Mouse (Mus musculus) myocyte (in vitro differentiated cells): Measurements from ENCODE around the gene Fbxl19. TPM values are rescaled to one million over a fixed set of nuclear protein-coding genes. Genes with fewer than 3 reads are reported as not detected.

ENCODE experiments used
- H3K27me3 ChIP-seq: one replicate; pipeline ENCODE4 v1.6.1; 2011; ENCODE audit not compliant: control insufficient read depth, insufficient read depth, insufficient read length
- H3K36me3 ChIP-seq: one replicate; pipeline ENCODE4 v1.6.1; 2011; ENCODE audit not compliant: control insufficient read depth, insufficient read depth
- H3K4me2 ChIP-seq: one replicate; pipeline ENCODE4 v1.6.1; 2011; ENCODE audit warnings: low read depth, control low read depth
- H3K4me3 ChIP-seq: one replicate; pipeline ENCODE4 v1.5.1; 2011; ENCODE audit warnings: mild to moderate bottlenecking, control low read depth, moderate library complexity
- H3K79me2 ChIP-seq: one replicate; pipeline ENCODE4 v1.6.1; 2011; ENCODE audit not compliant: control insufficient read depth, insufficient read depth
- H3ac ChIP-seq: one replicate; pipeline ENCODE4 v1.6.1; 2011; ENCODE audit not compliant: control insufficient read depth, insufficient read length
- CEBPB ChIP-seq: IDR thresholded peaks from 2 replicates; pipeline ENCODE4 v1.6.1; 2011; ENCODE audit warnings: mild to moderate bottlenecking, moderate library complexity; ENCODE audit not compliant: poor library complexity, insufficient read depth, severe bottlenecking
- E2F4 ChIP-seq: IDR thresholded peaks from one replicate; pipeline ENCODE4 v1.6.1; 2011; ENCODE audit warnings: mild to moderate bottlenecking, control low read depth, moderate library complexity; ENCODE audit not compliant: insufficient read depth
- MAX ChIP-seq: IDR thresholded peaks from one replicate; pipeline ENCODE4 v1.6.1; 2011; ENCODE audit warnings: low read depth, mild to moderate bottlenecking, control low read depth
- MYOD1 ChIP-seq, 3 experiments: IDR thresholded peaks; one replicate each; pipeline ENCODE4 v1.6.1; 2011; ENCODE audit warnings: control low read depth in 2 of 3, low read depth in 2 of 3, mild to moderate bottlenecking in 2 of 3, moderate library complexity in 1 of 3; ENCODE audit not compliant: insufficient read length in 2 of 3, control insufficient read depth in 1 of 3
- MYOG ChIP-seq, 3 experiments: IDR thresholded peaks; one replicate each; pipeline ENCODE4 v1.6.1; 2011; ENCODE audit warnings: control low read depth in 2 of 3, low read depth in 2 of 3, mild to moderate bottlenecking in 2 of 3; ENCODE audit not compliant: insufficient read length in 2 of 3, control insufficient read depth in 1 of 3, insufficient read depth in 1 of 3
- POLR2A ChIP-seq: IDR thresholded peaks from one replicate; pipeline ENCODE4 v1.6.1; 2011; ENCODE audit warnings: low read depth, mild to moderate bottlenecking, control low read depth, moderate library complexity; ENCODE audit not compliant: insufficient read length
- POLR2AphosphoS2 ChIP-seq: IDR thresholded peaks from one replicate; pipeline ENCODE4 v1.6.1; 2011; ENCODE audit warnings: low read depth, control low read depth; ENCODE audit not compliant: insufficient read length
- REST ChIP-seq: IDR thresholded peaks from one replicate; pipeline ENCODE4 v1.6.1; 2011; ENCODE audit warnings: mild to moderate bottlenecking, control low read depth, moderate library complexity; ENCODE audit not compliant: insufficient read depth, insufficient read length
- SRF ChIP-seq: IDR thresholded peaks from one replicate; pipeline ENCODE4 v1.6.1; 2011; ENCODE audit warnings: low read depth; ENCODE audit not compliant: control insufficient read depth, insufficient read length
- TCF12 ChIP-seq: IDR thresholded peaks from one replicate; pipeline ENCODE4 v1.6.1; 2011; ENCODE audit warnings: mild to moderate bottlenecking, control low read depth; ENCODE audit not compliant: poor library complexity, insufficient read depth, severe bottlenecking
- TCF3 ChIP-seq: IDR thresholded peaks from one replicate; pipeline ENCODE4 v1.6.1; 2011; ENCODE audit warnings: low read depth, control low read depth; ENCODE audit not compliant: insufficient read length
- USF1 ChIP-seq: IDR thresholded peaks from one replicate; pipeline ENCODE4 v1.6.1; 2011; ENCODE audit warnings: low read depth, mild to moderate bottlenecking, control low read depth, moderate library complexity
- polyA plus RNA-seq: library from polyadenylated mRNA; unstranded; fragments of >200 nt; fragmentation: generic; extraction: Trizol; gene quantifications from one replicate; pipeline ENCODE4 v1.2.1, GENCODE M21; 2012; ENCODE audit warnings: missing spikeins

Gene Fbxl19
- polyA plus RNA-seq, 1 experiment: 11.9 TPM

- H3K36me3 ChIP-seq: peaks cover 22% of the 10 kb centered on the region
- no peak overlapping the region for H3ac ChIP-seq
- H3K4me2 ChIP-seq: no peak overlapping the region
- TF ChIP-seq CEBPB (no peak), MYOD1 (IDR thresholded peaks at IDR 0.05; ENCODE audit: control insufficient read depth in 1 of 3, insufficient read length in 2 of 3, low read depth in 2 of 3) (no peak), POLR2AphosphoS2 (no peak), POLR2A (no peak), MYOG (IDR thresholded peaks at IDR 0.05; ENCODE audit: control insufficient read depth in 1 of 3, insufficient read depth in 1 of 3, insufficient read length in 2 of 3, low read depth in 2 of 3) (no peak)
- H3K4me3 ChIP-seq: no peak overlapping the region
- H3K79me2 ChIP-seq: peaks cover 7% of the 10 kb centered on the region
- H3K27me3 ChIP-seq: no peaks in the 10 kb centered on the region
Measured at GRCm38 (mm10) chr7:127761026-127761425, 16.7 kb downstream of the Fbxl19 start.

- no peaks in the 10 kb centered on the region for H3K79me2 ChIP-seq
- no peak overlapping the region for H3ac ChIP-seq
- peaks cover 14% of the 10 kb centered on the region for H3K36me3 ChIP-seq
- no peaks in the 10 kb centered on the region for H3K27me3 ChIP-seq
- no peak overlapping the region for H3K4me2 ChIP-seq
- no peak overlapping the region for H3K4me3 ChIP-seq
- no peak for TF ChIP-seq SRF
- TF ChIP-seq MAX: no peak
- TF ChIP-seq MYOG (IDR thresholded peaks at IDR 0.05; ENCODE audit: control insufficient read depth in 1 of 3, insufficient read depth in 1 of 3, insufficient read length in 2 of 3, low read depth in 2 of 3): no peak
Measured at GRCm38 (mm10) chr7:127763642-127764041, 19.3 kb downstream of the Fbxl19 start.

GRCm38 (mm10) chr7:127765756-127766155 is 21.4 kb downstream of the Fbxl19 start:
- H3K27me3 ChIP-seq: no peaks in the 10 kb centered on the region
- H3K4me2 ChIP-seq: no peak overlapping the region
- no peaks in the 10 kb centered on the region for H3K79me2 ChIP-seq
- H3ac ChIP-seq: no peak overlapping the region
- no peak for TF ChIP-seq TCF12
- TF ChIP-seq POLR2AphosphoS2: no peak
- no peak for TF ChIP-seq MAX
- TF ChIP-seq USF1: no peak
- TF ChIP-seq SRF: no peak
- no peak for TF ChIP-seq CEBPB
- no peak for TF ChIP-seq MYOD1 (IDR thresholded peaks at IDR 0.05; ENCODE audit: control insufficient read depth in 1 of 3, insufficient read length in 2 of 3, low read depth in 2 of 3)
- TF ChIP-seq POLR2A: no peak
- TF ChIP-seq TCF3: no peak
- TF ChIP-seq REST: no peak
- TF ChIP-seq E2F4: no peak
- no peak for TF ChIP-seq MYOG (IDR thresholded peaks at IDR 0.05; ENCODE audit: control insufficient read depth in 1 of 3, insufficient read depth in 1 of 3, insufficient read length in 2 of 3, low read depth in 2 of 3)
- H3K36me3 ChIP-seq: peaks cover 14% of the 10 kb centered on the region
- H3K4me3 ChIP-seq: no peak overlapping the region

GRCm38 (mm10) chr7:127766851-127767609 is 22.7 kb downstream of the Fbxl19 start:
- peak in 2 of 3 experiments; percentile 72 to 74 for TF ChIP-seq MYOD1 (IDR thresholded peaks at IDR 0.05; ENCODE audit: control insufficient read depth in 1 of 3, insufficient read length in 2 of 3, low read depth in 2 of 3)
- TF ChIP-seq MAX: no peak
- peak; percentile 68 for TF ChIP-seq USF1
- TF ChIP-seq MYOG (IDR thresholded peaks at IDR 0.05; ENCODE audit: control insufficient read depth in 1 of 3, insufficient read depth in 1 of 3, insufficient read length in 2 of 3, low read depth in 2 of 3): peak in 2 of 3 experiments; percentile 64 to 90
- no peak for TF ChIP-seq E2F4
- no peak for TF ChIP-seq TCF12
- Histone ChIP-seq H3K4me2 (no peak overlapping the region), H3K4me3 (no peak overlapping the region), H3K36me3 (peaks cover 14% of the 10 kb centered on the region), H3ac (no peak overlapping the region), H3K27me3 (no peaks in the 10 kb centered on the region), H3K79me2 (no peaks in the 10 kb centered on the region)

- no peaks in the 10 kb centered on the region for H3K27me3 ChIP-seq
- TF ChIP-seq MYOD1 (IDR thresholded peaks at IDR 0.05; ENCODE audit: control insufficient read depth in 1 of 3, insufficient read length in 2 of 3, low read depth in 2 of 3) (no peak), MYOG (IDR thresholded peaks at IDR 0.05; ENCODE audit: control insufficient read depth in 1 of 3, insufficient read depth in 1 of 3, insufficient read length in 2 of 3, low read depth in 2 of 3) (no peak), USF1 (no peak), CEBPB (no peak), TCF3 (no peak), POLR2AphosphoS2 (no peak)
- no peaks in the 10 kb centered on the region for H3K79me2 ChIP-seq
- H3ac ChIP-seq: no peak overlapping the region
- H3K36me3 ChIP-seq: peaks cover 14% of the 10 kb centered on the region
- H3K4me2 ChIP-seq: no peak overlapping the region
- no peak overlapping the region for H3K4me3 ChIP-seq
Measured at GRCm38 (mm10) chr7:127767671-127768345, 23.5 kb downstream of the Fbxl19 start.
